Mouse (Mus musculus) liver, postnatal 0 days (tissue): ENCODE measurements around the gene Itga8. TPM values are rescaled to one million over a fixed set of nuclear protein-coding genes. Genes with fewer than 3 reads are reported as not detected.
A peak's percentile ranks its signal among the peaks of the same experiment; 100 is the strongest.

Experiments
- ATAC-seq: fragments of 200-750 bp; cut with Nextera tagmentation; 2 replicates; pipeline ENCODE4 v1.8.0; 2017; ENCODE audit warnings: mild to moderate bottlenecking, moderate library complexity
- DNase-seq: peaks from one replicate; pipeline ENCODE4 v3.0.0-alpha.2; 2016
- H3K27ac ChIP-seq: fragments of 300-500 bp; sonication (generic); 2 replicates; pipeline ENCODE4 v1.5.1; 2014; ENCODE audit warnings: antibody characterized with exemption, moderate library complexity, mild to moderate bottlenecking, low read depth
- H3K27me3 ChIP-seq: fragments of 300-500 bp; sonication (generic); 2 replicates; pipeline ENCODE4 v1.6.1; 2014; ENCODE audit warnings: low read length, control low read depth, mixed read lengths; ENCODE audit not compliant: insufficient read depth
- H3K36me3 ChIP-seq: fragments of 300-500 bp; sonication (generic); replicated peaks from 2 replicates; pipeline ENCODE4 v1.6.1; 2014; ENCODE audit warnings: mild to moderate bottlenecking, control low read depth, low read length, moderate library complexity, mixed read lengths; ENCODE audit not compliant: insufficient read depth
- H3K4me1 ChIP-seq: fragments of 300-500 bp; sonication (generic); 2 replicates; pipeline ENCODE4 v1.6.1; 2014; ENCODE audit warnings: antibody characterized with exemption, mild to moderate bottlenecking, control low read depth; ENCODE audit not compliant: insufficient read depth
- H3K4me2 ChIP-seq: fragments of 300-500 bp; sonication (generic); 2 replicates; pipeline ENCODE4 v1.6.1; 2014; ENCODE audit warnings: low read depth, mild to moderate bottlenecking, low read length, moderate library complexity, mixed read lengths
- H3K4me3 ChIP-seq: fragments of 300-500 bp; sonication (generic); 2 replicates; pipeline ENCODE4 v1.5.1; 2014; ENCODE audit warnings: low read depth, low read length
- H3K9ac ChIP-seq: fragments of 300-500 bp; sonication (generic); replicated peaks from 2 replicates; pipeline ENCODE4 v1.6.1; 2014; ENCODE audit warnings: mild to moderate bottlenecking, moderate library complexity
- H3K9me3 ChIP-seq: fragments of 300-500 bp; sonication (generic); 2 replicates; pipeline ENCODE4 v1.6.1; 2016; ENCODE audit warnings: mild to moderate bottlenecking, control low read depth, low read length, mixed read lengths
- CTCF ChIP-seq: sonication (generic); IDR thresholded peaks from 2 replicates; pipeline ENCODE4 v1.5.1; 2016; ENCODE audit warnings: antibody characterized with exemption, low read depth
- EP300 ChIP-seq: IDR thresholded peaks from 2 replicates; pipeline ENCODE4 v1.6.1; 2016; ENCODE audit warnings: antibody characterized with exemption, low read depth, mild to moderate bottlenecking
- WGBS: fragments of 180-500 bp; shearing (Covaris S2); extraction: QIAGEN DNeasy Blood & Tissue Kit; methylation state at CpG from one replicate; pipeline ENCODE4 v1.1.7; 2014; ENCODE audit not compliant: insufficient replicate concordance; 5-methylcytosine and 5-hydroxymethylcytosine counted together
- polyA plus RNA-seq: library from polyadenylated mRNA; unstranded; fragments of >200 nt; fragmentation: Nextera tagmentation; extraction: Ambion mirVana; gene quantifications from 2 replicates; pipeline ENCODE4 v1.2.1, GENCODE M21; 2015

The Itga8 gene
- polyA plus RNA-seq, 1 experiment from 2014 or later: 1.7 TPM

- H3K9me3 ChIP-seq: no peaks in the 10 kb centered on the region
- DNase-seq (no peak), ATAC-seq (peak; percentile 36; the same call in 1 of the 2 replicates)
- no peak overlapping the region for H3K9ac ChIP-seq
- WGBS: 56% methylated on average over 5 of the region's 5 CpGs
- H3K36me3 ChIP-seq: no peaks in the 10 kb centered on the region
- H3K4me3 ChIP-seq: no peak overlapping the region
- TF ChIP-seq EP300: no peak
- peak; percentile 7; the same call in 1 of the 2 replicates for TF ChIP-seq CTCF
- no peaks in the 10 kb centered on the region for H3K27me3 ChIP-seq
- H3K4me2 ChIP-seq: no peak overlapping the region
- H3K27ac ChIP-seq: no peak overlapping the region
- no peaks in the 10 kb centered on the region for H3K4me1 ChIP-seq
These were observed 241.5 kb downstream of the Itga8 start for GRCm38 (mm10) chr2:12060034-12060723.

Other genes starting within 250 kb of the Itga8 start
- 12.3 and 13.1 TPM in 2 replicates for gene Mindy3, start 117.5 kb upstream of the Itga8 start, polyA plus RNA-seq